Mouse (Mus musculus): ENCODE measurements around the gene Iqgap3.
A peak's percentile ranks its signal among the peaks of the same experiment; 100 is the strongest.

Gene Iqgap3

DNA sequence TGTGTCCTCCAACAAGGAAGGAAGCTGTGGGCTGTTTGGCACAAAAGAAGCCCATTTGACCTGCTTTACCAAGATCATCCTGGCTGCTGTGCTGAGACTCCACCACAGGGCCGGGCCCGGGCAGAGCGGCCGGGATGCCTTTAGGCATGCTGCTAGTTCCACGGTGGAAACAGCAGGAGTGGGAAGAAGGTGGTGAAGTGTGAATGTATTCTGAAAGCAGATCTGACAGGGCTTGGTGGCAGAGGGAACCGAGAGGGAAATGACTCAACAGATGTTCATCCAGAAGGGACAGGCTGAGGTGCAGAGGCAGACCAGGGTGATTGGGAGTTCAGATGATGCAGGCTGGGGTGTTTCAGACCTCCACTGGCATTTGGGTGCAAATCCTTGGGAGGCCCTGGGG, 15.9 kb downstream of the Iqgap3 start:
- DNase-seq = no peak

DNA sequence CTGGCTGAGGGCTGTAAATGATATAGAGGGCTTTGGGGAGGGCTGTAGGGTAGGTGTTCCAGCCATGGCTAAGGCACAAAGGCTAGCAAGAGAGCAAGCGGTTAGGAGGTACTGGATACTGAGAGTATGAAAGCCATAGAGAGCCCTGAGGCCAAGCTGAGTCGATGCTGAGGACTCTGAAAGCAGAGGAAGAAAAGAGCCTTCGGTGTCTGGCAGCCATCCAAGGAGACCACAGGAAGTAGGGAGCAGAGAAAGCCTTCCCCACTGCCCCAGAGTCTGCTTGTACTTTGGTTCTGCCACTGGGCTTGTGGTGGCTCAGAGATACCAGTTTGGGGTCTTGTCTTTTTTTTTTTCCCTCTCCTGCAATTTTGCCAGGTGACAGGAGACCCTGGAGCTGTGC, 18.5 kb downstream of the Iqgap3 start:
- DNase-seq = no peak

DNA sequence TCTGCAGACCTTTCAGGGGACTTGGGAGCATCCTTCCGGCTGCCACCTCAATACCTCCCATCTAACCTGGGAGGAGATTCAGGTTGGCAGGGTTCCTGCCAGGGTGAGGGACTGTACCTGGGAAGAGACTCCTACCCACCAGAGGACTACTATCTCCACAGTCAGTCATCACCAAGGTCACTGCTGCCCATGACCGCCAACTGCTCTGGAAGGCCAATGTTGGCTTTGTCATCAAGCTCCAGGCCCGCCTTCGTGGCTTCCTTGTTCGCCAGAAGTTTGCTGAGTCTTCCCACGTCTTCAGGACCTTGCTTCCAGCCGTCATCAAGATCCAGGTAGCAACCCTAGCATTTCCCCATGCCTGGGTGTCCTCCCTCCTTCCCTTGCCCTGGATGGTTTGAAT, 20.0 kb downstream of the Iqgap3 start:
- no peak for DNase-seq

DNA sequence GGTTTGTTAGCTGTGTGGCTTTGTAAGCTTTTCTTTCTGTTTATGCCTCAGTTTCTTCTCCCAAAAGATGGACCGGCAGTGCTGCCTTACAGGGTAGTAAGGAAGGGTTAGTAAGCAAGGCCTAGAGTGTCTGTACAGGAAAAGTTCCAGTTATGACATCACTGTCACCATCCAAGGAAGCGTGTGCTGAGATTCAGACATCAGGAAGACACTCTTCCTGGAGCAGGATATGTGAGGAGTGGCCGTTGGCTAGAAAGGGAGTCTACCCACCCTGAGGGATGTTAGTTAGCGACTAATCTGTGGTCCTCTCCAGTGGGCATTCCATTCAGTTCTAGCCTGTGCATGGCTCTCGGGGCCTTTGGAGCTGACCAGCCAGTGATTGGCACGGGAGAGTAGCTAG, 20.4 kb downstream of the Iqgap3 start:
- DNase-seq = no peak

DNA sequence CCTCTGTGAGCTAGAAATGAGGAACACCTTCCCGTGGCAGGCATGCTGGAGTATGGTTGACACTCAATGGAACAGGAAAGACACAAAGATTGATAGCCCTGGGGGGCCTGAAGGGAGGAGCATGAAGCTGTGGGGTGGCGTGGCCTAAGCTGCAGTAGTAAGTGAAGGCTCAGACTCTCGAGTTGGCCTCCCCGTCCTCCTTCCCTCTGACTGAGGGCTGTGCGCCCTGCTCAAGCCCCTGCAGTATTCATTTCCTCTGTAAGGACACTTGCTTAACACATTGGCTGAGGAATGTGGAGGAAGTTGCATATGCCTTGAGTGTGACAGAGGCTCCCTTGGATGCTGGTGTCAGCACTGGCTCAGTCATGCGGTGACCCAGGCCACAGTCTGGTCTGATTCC, 20.8 kb downstream of the Iqgap3 start:
- DNase-seq = no peak

DNA sequence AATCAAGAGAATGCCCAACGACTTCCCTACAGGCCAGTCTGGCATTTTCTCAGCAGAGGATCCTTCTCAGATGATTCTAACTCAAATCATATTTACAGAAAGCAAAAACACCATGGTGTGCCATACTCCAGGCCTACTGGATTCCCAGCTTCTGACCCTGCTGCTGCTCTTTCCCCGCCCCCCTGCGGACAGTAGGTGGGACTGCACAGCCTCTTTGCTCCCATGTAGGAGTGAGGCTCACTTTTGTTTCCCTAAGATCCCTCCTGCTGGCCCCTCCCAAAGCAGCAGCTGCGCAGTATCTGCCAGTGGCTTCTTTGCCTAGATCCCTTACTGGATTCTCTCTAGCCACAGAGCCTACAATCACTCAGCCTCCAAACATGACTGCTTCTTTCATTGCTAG, 24.4 kb downstream of the Iqgap3 start:
- DNase-seq = no peak

DNA sequence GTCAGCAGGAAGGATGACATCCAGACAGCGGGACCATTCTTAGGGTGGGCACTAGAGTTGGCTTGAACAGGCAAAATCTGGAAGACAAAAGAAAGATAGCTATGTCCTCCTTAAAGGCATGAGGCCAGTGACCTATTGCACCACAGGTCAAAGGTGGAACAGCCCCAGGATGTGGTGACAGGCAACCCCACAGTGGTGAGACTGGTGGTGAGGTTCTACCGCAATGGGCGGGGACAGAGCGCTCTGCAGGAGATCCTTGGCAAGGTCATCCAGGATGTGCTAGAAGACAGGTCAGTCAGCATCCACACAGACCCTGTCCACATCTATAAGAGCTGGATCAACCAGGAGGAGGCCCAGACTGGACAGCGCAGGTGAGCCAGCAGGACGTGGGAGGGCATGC, 27.4 kb downstream of the Iqgap3 start:
- DNase-seq = no peak

DNA sequence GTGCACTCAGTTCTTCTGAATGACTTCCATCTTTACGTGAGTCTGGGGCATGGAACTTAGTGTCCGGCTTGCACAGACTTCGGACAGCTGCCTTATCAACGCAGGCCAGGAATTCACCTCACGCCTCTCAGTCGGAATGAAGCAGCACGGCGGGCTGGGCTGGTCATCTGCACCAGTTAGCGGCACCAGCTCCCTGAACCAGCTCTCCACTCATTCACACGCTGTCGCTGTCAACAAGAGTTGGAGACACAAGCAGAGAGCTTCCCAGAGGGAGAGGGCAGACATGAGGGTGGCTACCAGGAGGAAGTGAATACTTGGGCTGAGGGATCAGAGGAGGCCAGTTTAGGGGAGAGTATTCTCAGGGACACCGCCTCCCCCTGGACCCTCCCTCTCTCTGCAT, 32.6 kb downstream of the Iqgap3 start:
- DNase-seq = no peak

DNA sequence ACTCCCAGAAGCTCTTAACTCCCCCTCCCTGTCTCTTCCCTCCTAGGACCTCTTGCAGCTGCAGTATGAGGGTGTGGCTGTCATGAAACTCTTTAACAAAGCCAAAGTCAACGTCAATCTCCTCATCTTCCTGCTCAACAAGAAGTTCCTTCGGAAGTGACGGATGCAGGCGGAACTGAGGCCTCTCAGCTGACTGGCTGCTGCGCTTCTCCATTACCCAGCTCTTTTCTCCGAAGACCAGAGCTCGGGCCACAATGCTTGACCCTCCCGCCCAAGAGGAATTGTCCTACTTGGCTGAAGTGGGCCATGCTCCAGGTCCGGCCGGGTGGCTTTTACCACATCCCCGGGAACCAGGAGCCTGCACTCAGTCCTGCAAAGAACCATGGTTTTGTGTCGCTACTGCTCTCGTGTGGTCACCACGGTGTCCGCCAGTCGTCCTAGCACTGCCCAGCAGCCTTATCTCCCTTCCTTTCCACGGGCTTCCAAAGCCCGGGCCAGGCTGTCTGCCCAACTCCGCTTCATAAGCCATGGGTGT, 38.4 kb downstream of the Iqgap3 start:
- DNase-seq = no peak

DNA sequence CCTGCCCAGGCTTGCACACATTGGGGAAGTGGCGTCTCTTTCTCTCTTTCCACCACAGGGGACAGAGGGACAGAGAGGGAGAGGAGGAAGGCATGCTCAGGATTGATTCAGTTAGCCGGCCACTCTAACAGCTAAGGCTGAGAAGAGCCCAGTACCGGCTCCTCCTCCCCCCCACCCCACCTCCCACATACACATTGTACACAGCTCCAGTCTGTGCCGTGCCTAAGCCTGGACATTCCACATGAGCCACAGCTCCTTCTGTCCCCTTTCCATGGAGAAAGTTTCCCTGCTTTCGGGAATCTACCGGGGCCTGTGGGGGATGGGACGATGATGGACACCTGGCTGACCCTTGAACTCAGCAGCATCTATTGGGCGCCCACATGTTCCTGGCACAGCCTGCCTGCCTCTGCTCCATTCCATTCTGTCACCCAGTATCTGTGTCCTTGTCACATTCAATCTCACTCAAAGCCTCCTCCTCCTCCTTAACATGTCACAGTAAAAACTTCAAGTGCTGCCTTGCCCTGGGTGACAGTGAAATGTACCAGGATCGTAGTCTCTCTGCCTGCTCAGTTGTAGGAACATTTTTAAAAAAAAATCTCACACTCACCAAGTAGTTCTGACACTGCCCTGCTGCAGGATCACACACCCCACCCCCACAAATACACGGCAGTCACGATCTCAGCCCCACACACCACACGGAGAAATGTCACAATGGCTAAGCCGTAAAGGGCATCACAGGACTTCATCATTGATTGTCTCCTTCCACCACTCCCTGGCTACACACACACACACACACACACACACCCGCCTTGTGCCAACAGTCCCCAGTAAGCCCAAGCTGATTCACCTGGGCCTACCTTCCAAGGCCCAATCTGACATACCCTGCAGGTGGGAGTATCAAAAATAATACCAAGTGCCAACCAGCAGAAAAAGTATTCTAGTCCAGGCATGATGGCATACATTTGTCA, 39.7 kb downstream of the Iqgap3 start:
- no peak for DNase-seq

DNA sequence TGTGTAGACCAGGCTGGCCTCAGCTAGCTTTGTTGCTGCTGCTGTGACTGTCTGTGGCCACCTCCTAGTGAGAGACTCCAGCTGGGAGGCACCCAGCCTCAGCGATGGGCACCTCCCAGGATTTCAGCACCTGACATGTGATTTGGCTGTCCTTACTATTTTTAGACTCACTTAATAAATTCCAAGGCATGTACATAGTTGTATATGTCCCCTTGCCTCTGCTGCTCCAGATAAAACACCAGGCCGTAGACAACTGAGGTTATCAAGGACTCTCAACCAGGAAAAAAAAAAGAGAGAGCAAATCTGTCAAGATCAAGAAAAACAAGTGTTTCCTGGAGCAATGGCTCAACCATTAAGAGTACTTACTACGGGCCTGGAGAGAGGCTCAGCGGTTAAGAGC, 43.4 kb downstream of the Iqgap3 start:
- DNase-seq = no peak

DNA sequence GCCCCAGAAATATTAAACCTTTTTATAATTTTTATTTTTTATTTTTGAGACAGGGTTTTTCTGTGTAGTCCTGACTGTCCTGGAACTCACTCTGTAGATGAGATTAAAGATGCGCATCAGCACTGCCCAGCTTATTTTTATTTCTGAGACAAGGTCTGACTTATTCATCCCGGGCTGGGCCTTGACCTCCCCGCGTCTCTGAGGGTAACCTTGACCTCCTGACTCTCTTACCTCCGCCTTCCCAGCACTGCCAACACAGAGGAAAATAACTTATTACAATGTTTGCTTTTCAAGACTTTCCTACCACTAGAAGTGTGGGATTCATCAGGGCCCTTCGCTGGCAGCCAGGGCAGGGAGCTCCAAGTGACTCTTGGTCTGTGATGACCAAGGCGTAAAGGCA, 44.4 kb downstream of the Iqgap3 start:
- DNase-seq = no peak

DNA sequence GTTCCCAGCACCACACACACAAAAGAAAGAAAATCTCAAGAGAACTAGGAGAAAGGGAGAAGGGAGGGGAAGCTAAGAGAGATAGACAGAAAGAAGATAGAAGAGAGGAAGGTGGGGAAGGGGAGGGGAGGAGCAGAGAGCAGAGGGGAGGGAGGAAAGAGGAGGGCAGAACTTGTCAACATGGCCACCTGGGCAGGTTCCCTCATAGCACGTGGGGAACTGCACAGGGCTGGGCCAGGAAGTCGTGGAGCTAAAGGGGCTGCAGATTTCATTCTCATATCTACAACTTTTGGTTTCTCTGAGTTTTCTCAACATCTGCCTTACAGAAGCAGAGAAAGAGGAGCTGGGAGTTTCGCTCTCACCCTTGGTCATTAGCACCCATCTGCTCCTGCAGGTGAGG, 45.9 kb downstream of the Iqgap3 start:
- DNase-seq = peak; percentile 42

DNA sequence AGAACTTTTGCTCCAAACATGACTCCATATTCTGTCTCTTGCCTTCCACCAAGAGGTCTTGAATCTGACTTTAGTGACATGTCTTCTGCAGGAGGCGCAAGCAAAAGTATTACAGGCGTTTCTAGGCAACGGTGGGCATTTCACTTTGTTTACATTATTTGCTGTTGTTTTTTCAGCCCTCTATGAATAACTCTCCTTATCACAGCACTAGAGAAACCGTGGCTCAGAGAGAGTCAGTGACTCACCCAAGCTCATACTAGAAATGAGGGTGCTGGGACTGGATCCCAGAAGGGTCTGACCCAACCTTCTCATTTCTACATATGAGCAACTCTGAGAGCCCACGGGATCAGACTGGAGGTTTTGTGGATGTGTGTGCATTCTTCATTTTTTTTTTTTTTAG, 46.3 kb downstream of the Iqgap3 start:
- DNase-seq = no peak

DNA sequence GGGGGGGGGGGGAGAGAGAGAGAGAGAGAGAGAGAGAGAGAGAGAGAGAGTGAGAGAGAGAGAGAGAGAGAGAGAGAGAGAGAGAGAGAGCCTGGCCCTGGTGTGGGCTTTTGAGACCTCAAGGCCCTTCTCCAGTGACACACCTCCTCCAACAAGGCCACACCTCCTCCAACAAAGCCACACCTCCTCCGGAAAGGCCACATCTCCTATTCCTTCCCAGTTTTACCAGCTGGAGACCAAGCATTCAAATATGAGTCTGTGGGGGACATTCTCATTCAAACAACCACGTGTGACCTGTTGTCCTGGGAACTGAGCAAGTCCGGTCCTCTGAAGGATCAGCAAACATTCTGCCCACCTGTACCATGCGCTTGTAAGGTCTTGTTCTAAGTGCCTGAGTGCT, 47.2 kb downstream of the Iqgap3 start:
- no peak for DNase-seq

DNA sequence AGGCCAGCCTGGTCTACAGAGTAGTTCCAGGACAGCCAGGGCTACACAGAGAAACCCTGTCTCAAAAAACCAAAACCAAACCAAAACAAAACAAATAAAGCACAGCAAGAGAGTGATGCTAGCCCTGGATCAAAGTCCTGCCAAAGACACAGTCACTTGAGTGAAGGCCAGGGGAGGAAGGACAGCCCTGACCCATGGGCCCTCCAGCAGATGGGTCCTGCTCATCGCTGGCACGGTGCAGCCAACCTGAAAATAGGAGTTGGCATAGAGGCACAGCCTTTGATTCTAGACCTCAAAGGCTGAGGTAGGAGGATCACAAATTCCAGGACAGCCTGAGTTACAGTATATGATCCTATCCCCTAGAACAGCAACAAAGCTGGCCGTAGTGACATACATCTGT, 49.3 kb downstream of the Iqgap3 start:
- DNase-seq = no peak

DNA sequence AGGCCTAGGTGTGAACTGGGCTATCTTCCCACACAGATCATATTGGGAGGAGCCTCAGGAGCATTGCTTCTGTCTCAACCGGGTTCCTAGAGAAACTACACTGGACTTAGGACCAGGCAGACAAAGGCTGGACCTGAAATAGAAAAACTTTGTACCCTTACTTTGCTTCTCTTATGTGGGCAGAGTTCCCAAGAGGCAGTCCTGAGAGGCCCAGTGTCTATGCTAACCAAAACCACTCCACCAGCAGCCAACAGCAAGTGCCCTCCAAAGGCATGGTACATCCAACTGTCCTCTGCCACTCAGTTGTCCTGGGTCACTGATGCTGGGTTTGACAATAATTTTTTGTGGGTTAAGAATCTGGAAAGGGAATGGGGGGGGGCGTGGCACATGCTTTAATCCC, 50.7 kb downstream of the Iqgap3 start:
- no peak for DNase-seq

DNA sequence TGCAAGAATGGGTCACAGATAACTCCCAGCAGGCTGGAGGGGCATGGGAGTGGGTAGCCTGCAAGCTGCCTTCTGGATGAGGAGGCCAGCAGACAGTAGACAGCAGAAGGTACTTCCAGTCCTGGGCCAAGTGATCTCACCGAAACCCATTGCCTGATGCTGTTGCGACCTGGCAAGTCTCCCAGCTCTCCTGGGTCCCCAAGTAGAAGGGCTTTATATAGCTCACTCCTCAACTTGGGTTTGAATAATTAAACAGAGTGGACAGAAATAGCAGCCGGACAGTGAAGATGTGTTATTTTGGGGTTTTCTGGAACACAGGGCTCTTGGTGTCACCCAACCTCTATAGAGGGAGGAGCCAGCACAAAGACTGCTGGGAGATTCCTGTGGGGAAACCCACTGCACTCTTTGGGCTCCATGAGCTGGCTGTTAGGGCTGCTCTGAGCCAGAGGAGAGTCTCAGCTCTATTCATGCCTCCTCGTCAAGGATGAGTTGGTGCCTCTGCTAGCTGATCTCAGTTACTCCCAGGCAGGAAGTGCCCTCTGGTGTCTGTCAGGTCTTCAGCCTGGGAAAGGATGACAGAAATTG, 51.5 kb downstream of the Iqgap3 start:
- peak; percentile 49 for DNase-seq

DNA sequence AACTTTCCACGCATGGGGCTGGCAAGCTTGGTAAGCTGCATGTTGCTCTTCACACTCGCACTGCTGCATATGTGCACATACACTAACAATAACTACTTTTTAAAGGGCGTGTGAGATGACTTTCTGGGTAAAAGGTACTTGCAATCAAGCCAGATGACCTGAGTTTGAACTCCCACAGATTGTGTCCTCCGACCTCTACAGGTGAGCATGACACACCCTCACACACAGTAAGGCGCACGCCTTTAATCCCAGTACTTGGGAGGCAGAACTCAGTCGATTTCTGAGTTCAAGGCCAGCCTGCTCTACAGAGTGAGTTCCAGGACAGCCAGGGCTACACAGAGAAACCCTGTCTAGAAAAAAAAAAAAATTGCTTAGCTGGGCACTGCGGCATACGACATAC, 54.6 kb downstream of the Iqgap3 start:
- no peak for DNase-seq

DNA sequence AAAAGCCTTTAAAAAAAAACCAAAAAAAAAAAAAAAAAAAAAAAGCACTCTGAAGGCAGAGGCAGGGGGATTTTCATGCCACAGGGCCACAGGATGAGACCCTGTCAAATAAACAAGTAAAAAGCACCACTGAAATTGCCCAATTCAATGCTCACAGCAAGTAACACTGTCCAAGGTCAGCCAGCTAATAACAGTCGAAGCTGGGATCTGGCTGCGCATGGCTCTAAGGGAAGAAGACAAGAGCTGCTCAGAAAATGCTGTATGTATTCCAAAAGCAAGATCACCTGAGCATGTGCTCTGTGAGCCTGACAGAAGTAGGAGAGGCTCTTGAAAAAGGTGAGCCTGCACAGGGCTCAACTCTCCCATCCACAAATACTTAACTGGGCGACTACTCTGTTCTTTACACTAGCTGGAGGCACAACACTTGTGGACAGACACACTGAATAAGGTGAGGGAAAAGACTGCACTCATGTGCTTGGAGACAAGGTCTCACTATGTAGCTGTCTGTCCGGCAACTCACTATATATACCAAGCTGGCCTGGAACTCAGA, 55.2 kb downstream of the Iqgap3 start:
- no peak for DNase-seq

DNA sequence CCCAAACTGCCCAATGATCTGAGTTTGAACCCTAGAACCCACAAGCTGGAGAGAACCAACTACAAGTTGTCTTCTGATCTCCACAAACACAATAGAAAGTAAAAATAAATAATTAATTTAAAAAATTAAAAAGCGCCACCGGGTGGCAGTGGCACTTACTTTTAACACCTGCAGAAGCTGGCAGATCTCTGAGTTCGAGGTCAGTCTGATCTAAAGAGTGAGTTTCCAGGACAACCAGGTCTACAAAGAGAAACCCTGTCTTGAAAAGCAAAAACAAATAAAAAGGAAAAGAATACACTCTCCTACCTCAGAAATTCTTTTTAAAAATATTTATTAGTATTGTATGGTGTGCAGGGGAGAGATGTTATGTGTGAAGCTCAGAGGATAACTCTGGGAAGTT, 56.0 kb downstream of the Iqgap3 start:
- peak; percentile 55 for DNase-seq

DNA sequence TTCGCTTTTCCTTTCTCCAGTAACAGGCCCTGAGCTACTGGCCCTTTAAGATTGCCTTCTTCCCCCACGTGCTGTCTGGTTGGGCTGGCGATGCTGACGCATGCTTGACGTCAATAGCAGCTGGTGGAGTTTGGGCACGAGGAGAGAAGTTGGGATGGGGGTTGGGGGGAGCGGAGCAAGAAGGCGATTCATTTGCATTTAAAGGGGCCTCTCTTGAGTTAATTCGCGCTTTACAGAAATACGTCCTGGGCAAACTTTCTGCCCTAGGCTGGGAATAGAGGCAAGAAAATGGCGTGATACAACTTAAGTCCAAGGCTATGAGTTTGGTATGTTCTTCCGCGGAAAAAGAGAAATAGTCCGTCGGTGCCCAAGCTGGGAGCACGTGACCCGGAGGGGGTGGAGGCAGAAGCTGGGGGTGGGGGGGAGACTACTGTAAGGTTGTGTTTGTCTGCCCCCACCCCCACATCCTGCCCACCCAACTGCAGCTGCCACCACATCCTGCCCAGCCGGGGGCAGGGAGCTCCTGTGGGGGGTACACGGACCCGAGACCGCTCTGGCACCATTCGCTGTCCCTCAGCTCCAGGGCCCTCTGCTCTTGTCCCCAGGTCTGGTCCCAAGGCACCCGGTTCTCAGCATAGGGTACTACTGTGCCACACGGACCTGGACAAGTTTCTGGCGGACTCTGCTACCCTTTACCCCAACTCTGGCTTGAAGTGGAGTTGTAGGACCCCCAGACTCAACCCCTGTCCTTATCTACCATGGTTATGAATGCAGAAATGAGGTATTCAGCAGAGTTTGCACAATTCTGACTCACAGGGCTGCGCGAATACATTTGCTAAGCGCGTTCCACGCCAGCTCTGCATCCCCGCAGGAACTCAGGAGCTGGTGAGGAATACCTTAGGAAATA, 56.8 kb downstream of the Iqgap3 start:
- DNase-seq = peak; percentile 93

Data from thymus, postnatal 14 days (tissue).